Mouse (Mus musculus): ENCODE results near the gene Trpc4. TPM values are rescaled to one million over a fixed set of nuclear protein-coding genes. Genes with fewer than 3 reads are reported as not detected.
A peak's percentile ranks its signal among the peaks of the same experiment; 100 is the strongest.

The Trpc4 gene
- polyA plus RNA-seq, 1 experiment from 2014 or later = 0.38 TPM

DNA sequence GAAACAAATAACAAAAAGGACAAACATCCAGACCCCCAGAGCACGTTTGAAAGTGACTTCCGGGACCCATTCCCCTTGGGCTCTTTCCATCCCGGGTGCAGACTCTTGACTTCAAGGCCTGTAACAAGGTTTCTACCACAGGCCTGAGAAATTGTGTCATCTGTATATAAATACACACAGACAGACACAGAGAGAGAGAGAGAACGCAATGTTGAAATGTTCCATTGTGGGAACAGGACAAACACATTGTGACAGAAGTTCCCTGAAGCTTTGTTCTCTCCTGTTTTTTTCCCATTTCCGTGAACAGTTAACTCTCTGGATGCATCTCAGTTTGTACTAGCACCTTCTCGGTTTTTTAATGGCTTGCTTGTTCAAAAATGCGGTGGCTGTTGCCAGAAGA is 118.8 kb downstream of the Trpc4 start:
- 47% methylated on average over 7 of the region's 7 CpGs for WGBS
- H3K27ac ChIP-seq (replicated peaks in 1 of 2; ENCODE audit: control insufficient read depth in 1 of 2, insufficient read depth in 1 of 2, low read depth in 2 of 2, low read length in 2 of 2) = peak overlapping the region; percentile 16 to 41; a peak in 2 of 4 replicates
- no peak overlapping the region for H3K4me3 ChIP-seq (ENCODE audit: control insufficient read depth in 1 of 2, insufficient read depth in 1 of 2, low read depth in 1 of 2, low read length in 2 of 2)

DNA sequence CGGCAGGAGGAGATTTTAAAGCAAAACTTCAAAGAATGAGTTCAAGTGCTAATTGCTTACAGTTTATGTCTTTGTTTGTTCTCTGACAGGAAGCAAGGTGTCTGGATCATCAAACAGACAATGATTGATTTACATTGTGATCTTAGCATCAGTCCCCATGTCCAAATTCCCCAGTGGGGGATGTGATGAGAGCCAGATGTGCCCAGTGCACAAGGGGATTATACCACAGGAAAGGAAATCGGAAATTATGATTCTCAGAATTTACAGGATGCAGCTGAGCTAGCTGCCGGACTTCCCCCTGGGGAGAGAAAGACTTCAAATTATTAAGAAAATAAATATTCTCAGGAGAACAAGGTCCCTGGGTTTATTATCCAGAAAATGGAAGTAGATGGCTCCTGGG is 133.9 kb downstream of the Trpc4 start:
- no peak overlapping the region for H3K27ac ChIP-seq (replicated peaks in 1 of 2; ENCODE audit: control insufficient read depth in 1 of 2, insufficient read depth in 1 of 2, low read depth in 2 of 2, low read length in 2 of 2)
- WGBS = 67% methylated on average over 3 of the region's 3 CpGs
- no peak for ATAC-seq (ENCODE audit: insufficient number of reproducible peaks, insufficient read depth, low FRiP score, low read depth)
- no peak overlapping the region for H3K4me2 ChIP-seq (ENCODE audit: low read length)
- no peaks in the 10 kb centered on the region for H3K4me1 ChIP-seq (ENCODE audit: control insufficient read depth in 2 of 2, insufficient read depth in 2 of 2, low read length in 2 of 2)
- no peak overlapping the region for H3K9ac ChIP-seq (ENCODE audit: low read length)
- H3K9me3 ChIP-seq (ENCODE audit: control insufficient read depth, low read length) = no peaks in the 10 kb centered on the region
- no peaks in the 10 kb centered on the region for H3K27me3 ChIP-seq (ENCODE audit: control insufficient read depth, insufficient read depth, low read length)
- no peaks in the 10 kb centered on the region for H3K36me3 ChIP-seq (ENCODE audit: control insufficient read depth, insufficient read depth, low read length)
- no peak overlapping the region for H3K4me3 ChIP-seq (ENCODE audit: control insufficient read depth in 1 of 2, insufficient read depth in 1 of 2, low read depth in 1 of 2, low read length in 2 of 2)

More for the DNA sequence above, 118.8 kb downstream of the Trpc4 start:
- peaks cover 5 to 15% of the 10 kb centered on the region in 2 experiments for H3K4me1 ChIP-seq (ENCODE audit: control insufficient read depth in 2 of 2, insufficient read depth in 2 of 2, low read length in 2 of 2)
- 0 out of 2 replicates have a peak overlapping the region, but pooled peaks have one; percentile 8 for H3K9ac ChIP-seq (ENCODE audit: low read length)
- no peaks in the 10 kb centered on the region for H3K27me3 ChIP-seq (ENCODE audit: control insufficient read depth, insufficient read depth, low read length)
- H3K9me3 ChIP-seq (ENCODE audit: control insufficient read depth, low read length) = no peaks in the 10 kb centered on the region
- ATAC-seq (ENCODE audit: insufficient number of reproducible peaks, insufficient read depth, low FRiP score, low read depth) = no peak
- H3K36me3 ChIP-seq (ENCODE audit: control insufficient read depth, insufficient read depth, low read length) = no peaks in the 10 kb centered on the region
- H3K4me2 ChIP-seq (ENCODE audit: low read length) = no peak overlapping the region

- no peak overlapping the region for H3K4me3 ChIP-seq (ENCODE audit: control insufficient read depth in 1 of 2, insufficient read depth in 1 of 2, low read depth in 1 of 2, low read length in 2 of 2)
- no peaks in the 10 kb centered on the region for H3K4me1 ChIP-seq (ENCODE audit: control insufficient read depth in 2 of 2, insufficient read depth in 2 of 2, low read length in 2 of 2)
- no peak overlapping the region for H3K9ac ChIP-seq (ENCODE audit: low read length)
- WGBS = 35% methylated on average over 5 of the region's 5 CpGs
- no peaks in the 10 kb centered on the region for H3K9me3 ChIP-seq (ENCODE audit: control insufficient read depth, low read length)
- no peaks in the 10 kb centered on the region for H3K36me3 ChIP-seq (ENCODE audit: control insufficient read depth, insufficient read depth, low read length)
- ATAC-seq (ENCODE audit: insufficient number of reproducible peaks, insufficient read depth, low FRiP score, low read depth) = no peak
- H3K4me2 ChIP-seq (ENCODE audit: low read length) = no peak overlapping the region
- H3K27ac ChIP-seq (replicated peaks in 1 of 2; ENCODE audit: control insufficient read depth in 1 of 2, insufficient read depth in 1 of 2, low read depth in 2 of 2, low read length in 2 of 2) = no peak overlapping the region
- H3K27me3 ChIP-seq (ENCODE audit: control insufficient read depth, insufficient read depth, low read length) = no peaks in the 10 kb centered on the region
Measured at GRCm38 (mm10) chr3:54310604-54311003, 154.8 kb downstream of the Trpc4 start.

- H3K27ac ChIP-seq (replicated peaks in 1 of 2; ENCODE audit: control insufficient read depth in 1 of 2, insufficient read depth in 1 of 2, low read depth in 2 of 2, low read length in 2 of 2) = no peak overlapping the region
- no peak overlapping the region for H3K4me2 ChIP-seq (ENCODE audit: low read length)
- H3K9me3 ChIP-seq (ENCODE audit: control insufficient read depth, low read length) = no peaks in the 10 kb centered on the region
- H3K9ac ChIP-seq (ENCODE audit: low read length) = no peak overlapping the region
- H3K36me3 ChIP-seq (ENCODE audit: control insufficient read depth, insufficient read depth, low read length) = no peaks in the 10 kb centered on the region
- H3K27me3 ChIP-seq (ENCODE audit: control insufficient read depth, insufficient read depth, low read length) = no peaks in the 10 kb centered on the region
- H3K4me1 ChIP-seq (ENCODE audit: control insufficient read depth in 2 of 2, insufficient read depth in 2 of 2, low read length in 2 of 2) = no peaks in the 10 kb centered on the region
- WGBS = 91% methylated on average over 2 of the region's 2 CpGs
- no peak for ATAC-seq (ENCODE audit: insufficient number of reproducible peaks, insufficient read depth, low FRiP score, low read depth)
- no peak overlapping the region for H3K4me3 ChIP-seq (ENCODE audit: control insufficient read depth in 1 of 2, insufficient read depth in 1 of 2, low read depth in 1 of 2, low read length in 2 of 2)
Measured at GRCm38 (mm10) chr3:54314055-54314454, 158.2 kb downstream of the Trpc4 start.

- 23% methylated on average over 9 of the region's 9 CpGs for WGBS
- H3K9ac ChIP-seq (ENCODE audit: low read length) = no peak overlapping the region
- no peaks in the 10 kb centered on the region for H3K36me3 ChIP-seq (ENCODE audit: control insufficient read depth, insufficient read depth, low read length)
- no peak overlapping the region for H3K27ac ChIP-seq (replicated peaks in 1 of 2; ENCODE audit: control insufficient read depth in 1 of 2, insufficient read depth in 1 of 2, low read depth in 2 of 2, low read length in 2 of 2)
- H3K4me3 ChIP-seq (ENCODE audit: control insufficient read depth in 1 of 2, insufficient read depth in 1 of 2, low read depth in 1 of 2, low read length in 2 of 2) = no peak overlapping the region
- H3K27me3 ChIP-seq (ENCODE audit: control insufficient read depth, insufficient read depth, low read length) = no peaks in the 10 kb centered on the region
- H3K4me1 ChIP-seq (ENCODE audit: control insufficient read depth in 2 of 2, insufficient read depth in 2 of 2, low read length in 2 of 2) = peaks cover 0 to 2% of the 10 kb centered on the region in 2 experiments; a peak in 1 of 4 replicates
- no peaks in the 10 kb centered on the region for H3K9me3 ChIP-seq (ENCODE audit: control insufficient read depth, low read length)
- no peak for ATAC-seq (ENCODE audit: insufficient number of reproducible peaks, insufficient read depth, low FRiP score, low read depth)
- H3K4me2 ChIP-seq (ENCODE audit: low read length) = no peak overlapping the region
Measured at GRCm38 (mm10) chr3:54352891-54353652, 197.2 kb downstream of the Trpc4 start.

DNA sequence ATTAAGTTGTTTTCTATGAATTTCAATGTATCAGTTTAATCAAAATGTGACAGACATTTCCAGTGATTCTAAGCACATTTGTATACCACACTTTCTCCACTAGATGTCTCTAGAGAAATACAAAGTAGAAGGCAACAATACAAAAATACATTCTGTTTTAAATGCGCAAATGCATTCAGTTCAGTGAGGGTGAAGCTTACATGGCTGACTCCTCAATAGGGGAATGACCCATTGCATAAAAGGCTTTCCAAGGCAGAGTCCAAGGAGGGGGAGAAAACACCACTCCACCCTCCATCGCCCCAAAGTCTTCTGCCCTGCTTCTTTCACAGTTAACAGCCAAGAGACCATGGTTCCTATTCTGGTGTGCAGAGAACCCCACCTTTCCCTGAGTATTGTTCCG is 201.7 kb downstream of the Trpc4 start:
- Histone ChIP-seq H3K9me3 (ENCODE audit: control insufficient read depth, low read length) (no peaks in the 10 kb centered on the region), H3K36me3 (ENCODE audit: control insufficient read depth, insufficient read depth, low read length) (no peaks in the 10 kb centered on the region), H3K9ac (ENCODE audit: low read length) (no peak overlapping the region), H3K27ac (replicated peaks in 1 of 2; ENCODE audit: control insufficient read depth in 1 of 2, insufficient read depth in 1 of 2, low read depth in 2 of 2, low read length in 2 of 2) (no peak overlapping the region), H3K4me3 (ENCODE audit: control insufficient read depth in 1 of 2, insufficient read depth in 1 of 2, low read depth in 1 of 2, low read length in 2 of 2) (no peak overlapping the region), H3K27me3 (ENCODE audit: control insufficient read depth, insufficient read depth, low read length) (no peaks in the 10 kb centered on the region), H3K4me2 (ENCODE audit: low read length) (no peak overlapping the region), H3K4me1 (ENCODE audit: control insufficient read depth in 2 of 2, insufficient read depth in 2 of 2, low read length in 2 of 2) (peaks cover 0 to 2% of the 10 kb centered on the region in 2 experiments; a peak in 2 of 4 replicates)
- WGBS = 67% methylated on average over 3 of the region's 3 CpGs
- no peak for ATAC-seq (ENCODE audit: insufficient number of reproducible peaks, insufficient read depth, low FRiP score, low read depth)

DNA sequence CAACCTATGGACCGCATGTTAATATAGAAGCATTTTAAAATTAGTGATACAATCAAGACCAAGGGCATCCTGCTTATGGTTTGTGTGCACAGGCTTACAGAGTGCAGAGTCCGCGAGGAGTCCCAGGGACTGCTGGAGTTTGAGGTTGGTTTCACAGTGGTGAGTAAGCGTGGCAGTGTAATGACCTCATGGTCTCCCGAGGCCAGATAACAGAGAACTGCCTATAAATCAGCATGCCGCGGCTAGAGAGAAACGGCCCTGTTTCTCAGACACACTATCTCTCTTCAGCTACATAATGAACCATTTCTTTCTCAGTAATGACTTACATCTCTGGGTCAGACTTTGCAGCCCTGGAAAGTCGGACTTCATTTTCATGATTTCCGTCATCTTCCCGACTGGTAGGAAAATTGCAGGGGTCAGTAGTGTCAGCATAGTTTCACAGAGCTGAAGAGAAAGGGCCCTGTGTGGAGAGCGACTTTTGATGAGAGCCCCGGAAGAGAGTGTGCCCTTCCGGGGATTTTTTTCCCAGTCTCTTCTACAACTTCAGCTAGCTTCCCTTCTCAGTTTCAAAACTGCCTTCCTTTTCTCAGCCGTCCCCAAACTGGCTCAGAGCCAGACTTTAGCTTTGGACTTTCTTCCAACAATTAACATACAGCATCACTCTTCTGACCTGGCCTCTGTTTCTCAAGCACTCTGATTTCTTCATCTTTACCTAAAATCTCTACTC is 202.8 kb downstream of the Trpc4 start:
- peaks cover 0 to 2% of the 10 kb centered on the region in 2 experiments; a peak in 2 of 4 replicates for H3K4me1 ChIP-seq (ENCODE audit: control insufficient read depth in 2 of 2, insufficient read depth in 2 of 2, low read length in 2 of 2)
- H3K27me3 ChIP-seq (ENCODE audit: control insufficient read depth, insufficient read depth, low read length) = no peaks in the 10 kb centered on the region
- 40% methylated on average over 15 of the region's 15 CpGs for WGBS
- no peak overlapping the region for H3K9ac ChIP-seq (ENCODE audit: low read length)
- H3K9me3 ChIP-seq (ENCODE audit: control insufficient read depth, low read length) = no peaks in the 10 kb centered on the region
- peak overlapping the region; percentile 48 for H3K4me2 ChIP-seq (ENCODE audit: low read length)
- no peaks in the 10 kb centered on the region for H3K36me3 ChIP-seq (ENCODE audit: control insufficient read depth, insufficient read depth, low read length)
- ATAC-seq (ENCODE audit: insufficient number of reproducible peaks, insufficient read depth, low FRiP score, low read depth) = peak; percentile 77
- H3K4me3 ChIP-seq (ENCODE audit: control insufficient read depth in 1 of 2, insufficient read depth in 1 of 2, low read depth in 1 of 2, low read length in 2 of 2) = no peak overlapping the region
- H3K27ac ChIP-seq (replicated peaks in 1 of 2; ENCODE audit: control insufficient read depth in 1 of 2, insufficient read depth in 1 of 2, low read depth in 2 of 2, low read length in 2 of 2) = peak overlapping the region; percentile 63 to 72

Measured in heart, embryonic 14.5 days (tissue).